Mouse (Mus musculus): ENCODE data around the gene Slc2a13.

- TF ChIP-seq CTCF (conservative IDR thresholded peaks at IDR 0.05; ENCODE audit: low read length), result no peak
- TF ChIP-seq POU5F1 (IDR thresholded peaks at IDR 0.05; ENCODE audit: borderline replicate concordance, low read length), result no peak
Observed at GRCm38 (mm10) chr15:91616016-91616415, 43.0 kb upstream of the Slc2a13 start.
